Mouse (Mus musculus) erythroblast, embryonic 14.5 days (primary cell): ENCODE measurements around the gene Rnpep. TPM values are rescaled to one million over a fixed set of nuclear protein-coding genes. Genes with fewer than 3 reads are reported as not detected.

Experiments used
- H3K27me3 ChIP-seq: 2 replicates; pipeline ENCODE4 v1.6.1; 2012; ENCODE audit warnings: inconsistent platforms; ENCODE audit not compliant: control insufficient read depth
- H3K36me3 ChIP-seq: 2 replicates; pipeline ENCODE4 v1.6.1; 2012; ENCODE audit warnings: mild to moderate bottlenecking, inconsistent platforms; ENCODE audit not compliant: control insufficient read depth
- H3K4me1 ChIP-seq: 2 replicates; pipeline ENCODE4 v1.6.1; 2012; ENCODE audit warnings: inconsistent platforms; ENCODE audit not compliant: control insufficient read depth
- H3K4me3 ChIP-seq: replicated peaks from 2 replicates; pipeline ENCODE3; 2012; ENCODE audit warnings: moderate library complexity, mild to moderate bottlenecking, inconsistent platforms
- H3K9me3 ChIP-seq: 2 replicates; pipeline ENCODE4 v1.6.1; 2012; ENCODE audit warnings: low read length, inconsistent platforms, mixed read lengths; ENCODE audit not compliant: control insufficient read depth
- GATA1 ChIP-seq: IDR thresholded peaks from 2 replicates; pipeline ENCODE4 v1.6.1; 2012; ENCODE audit warnings: low read length, inconsistent platforms, mixed read lengths
- TAL1 ChIP-seq: IDR thresholded peaks from 3 replicates; pipeline ENCODE4 v1.6.1; 2012; ENCODE audit warnings: low read length, inconsistent platforms, mixed read lengths
- polyA plus RNA-seq: library from polyadenylated mRNA; stranded (reverse); fragments of >175 nt; gene quantifications from 2 replicates; pipeline ENCODE4 v1.2.3, GENCODE M21; 2012

Gene Rnpep
- 0.15 and 0.21 TPM in 2 replicates for polyA plus RNA-seq

DNA sequence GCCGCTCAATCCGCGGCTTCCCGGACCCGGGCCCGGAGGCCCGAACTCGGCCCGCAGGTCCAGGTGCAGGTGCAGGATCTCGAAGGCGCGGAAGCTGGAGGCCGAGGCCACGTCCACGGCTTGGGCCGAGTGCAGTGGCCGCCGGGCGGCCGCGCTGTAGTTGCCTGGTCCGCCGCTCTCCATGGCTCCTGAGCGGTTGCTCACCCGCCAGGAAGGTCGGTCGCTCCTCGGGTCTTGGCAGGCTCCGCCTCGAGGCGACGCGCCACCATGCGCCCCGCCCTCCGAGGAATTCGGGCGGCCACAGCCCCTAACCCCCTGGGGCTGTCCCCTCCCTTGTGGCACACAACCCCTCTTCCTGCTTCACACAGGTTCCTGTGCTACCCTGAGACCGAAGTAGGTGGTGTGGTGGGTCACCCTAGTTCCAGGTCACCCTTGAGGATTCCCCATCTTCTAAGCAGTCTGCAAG is at the start of gene Rnpep:
Gene Rnpep (minus strand): TSS at position 259 of the 466 bp plus-strand sequence.
- Histone ChIP-seq H3K9me3 (no peaks in the 10 kb centered on the region), H3K27me3 (peaks cover 25% of the 10 kb centered on the region), H3K4me3 (peak within 1 kb of the TSS; percentile 66), H3K36me3 (no peaks in the 10 kb centered on the region), H3K4me1 (peaks cover 14% of the 10 kb centered on the region)
- TF ChIP-seq GATA1 (no peak), TAL1 (no peak)

GRCm38 (mm10) chr1:135330578-135330977 is 46.7 kb upstream of the Rnpep start:
- no peaks in the 10 kb centered on the region for H3K36me3 ChIP-seq

DNA sequence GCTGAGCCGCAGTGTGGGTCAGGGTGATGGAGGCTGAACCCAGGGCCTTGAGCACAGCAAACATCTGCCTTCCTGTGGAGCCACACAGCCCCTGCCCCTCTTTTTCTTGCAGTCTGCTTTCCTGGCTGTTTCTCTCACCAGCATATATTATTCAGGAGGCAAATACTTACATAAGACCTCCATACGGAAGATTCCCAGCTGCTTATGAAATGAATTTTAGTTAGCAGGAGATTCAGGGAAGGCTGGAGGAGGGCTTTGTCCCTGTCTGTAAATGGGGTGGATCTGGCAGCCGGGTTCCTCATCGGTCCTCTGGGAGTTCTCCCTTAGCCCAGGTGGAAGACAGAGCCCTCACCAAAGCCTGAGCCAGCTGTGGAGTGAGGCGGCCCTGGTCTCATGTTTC is 44.5 kb upstream of the Rnpep start:
- H3K9me3 ChIP-seq: no peaks in the 10 kb centered on the region
- H3K4me3 ChIP-seq: no peak overlapping the region
- H3K27me3 ChIP-seq: peaks cover 12% of the 10 kb centered on the region
- H3K4me1 ChIP-seq: no peaks in the 10 kb centered on the region
- TF ChIP-seq TAL1 (no peak), GATA1 (no peak)
- H3K36me3 ChIP-seq: no peaks in the 10 kb centered on the region

More at GRCm38 (mm10) chr1:135330578-135330977, 46.7 kb upstream of the Rnpep start:
- Histone ChIP-seq H3K27me3 (no peaks in the 10 kb centered on the region; the same call in 1 of the 2 replicates), H3K4me3 (no peak overlapping the region), H3K4me1 (no peaks in the 10 kb centered on the region), H3K9me3 (no peaks in the 10 kb centered on the region)
- TF ChIP-seq TAL1: no peak
- TF ChIP-seq GATA1: no peak

DNA sequence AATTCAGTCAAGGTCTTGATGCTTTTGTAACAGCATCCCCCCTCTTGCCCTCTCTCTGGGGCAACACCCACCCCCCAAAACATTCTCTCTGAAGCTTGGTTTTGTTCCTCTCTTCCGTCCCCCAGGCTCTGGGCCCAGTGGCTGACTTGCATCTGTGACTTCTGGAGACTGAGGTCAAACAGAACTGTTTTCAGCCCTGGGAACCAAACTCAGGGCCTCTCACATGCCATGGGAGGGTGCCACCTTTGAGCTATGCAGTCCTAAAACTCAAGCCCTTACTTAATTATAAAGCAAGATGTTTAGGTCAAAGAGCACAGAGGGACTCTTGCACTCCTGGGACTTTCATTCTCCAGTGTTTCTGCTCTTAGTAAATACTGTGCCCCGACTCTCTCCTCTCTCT is 42.0 kb upstream of the Rnpep start:
- H3K27me3 ChIP-seq: peaks cover 15% of the 10 kb centered on the region
- no peak for TF ChIP-seq GATA1
- no peaks in the 10 kb centered on the region for H3K9me3 ChIP-seq
- no peak overlapping the region for H3K4me3 ChIP-seq
- no peaks in the 10 kb centered on the region for H3K4me1 ChIP-seq
- H3K36me3 ChIP-seq: no peaks in the 10 kb centered on the region

DNA sequence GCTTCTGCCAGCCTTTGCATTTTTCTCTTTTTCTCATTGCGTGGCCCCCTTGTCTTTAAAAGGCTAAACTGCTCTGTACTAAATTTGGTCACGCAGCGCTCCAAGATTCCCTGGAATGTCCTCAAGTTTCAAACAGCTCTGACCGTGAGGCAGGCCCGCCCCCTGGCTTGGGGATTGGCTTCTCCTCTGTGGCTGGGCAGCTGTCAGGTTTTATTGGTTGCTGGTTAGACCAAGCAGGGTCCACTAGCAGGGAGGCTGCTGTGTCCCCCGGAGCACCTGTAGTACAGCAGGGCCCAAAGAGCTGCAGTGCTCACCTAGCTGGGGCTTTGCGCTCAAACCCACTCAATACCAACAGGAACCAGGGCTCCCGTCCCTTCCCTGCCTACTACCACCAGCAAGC is 40.7 kb upstream of the Rnpep start, which contains the start of gene Lmod1:
Gene Lmod1 (plus strand): TSS at position 237 of the 400 bp plus-strand sequence.
- peaks cover 20% of the 10 kb centered on the region for H3K27me3 ChIP-seq
- no peaks in the 10 kb centered on the region for H3K36me3 ChIP-seq
- H3K9me3 ChIP-seq: no peaks in the 10 kb centered on the region
- H3K4me1 ChIP-seq: no peaks in the 10 kb centered on the region
- TF ChIP-seq TAL1 (no peak), GATA1 (no peak)
- H3K4me3 ChIP-seq: no peak within 1 kb of the TSS

DNA sequence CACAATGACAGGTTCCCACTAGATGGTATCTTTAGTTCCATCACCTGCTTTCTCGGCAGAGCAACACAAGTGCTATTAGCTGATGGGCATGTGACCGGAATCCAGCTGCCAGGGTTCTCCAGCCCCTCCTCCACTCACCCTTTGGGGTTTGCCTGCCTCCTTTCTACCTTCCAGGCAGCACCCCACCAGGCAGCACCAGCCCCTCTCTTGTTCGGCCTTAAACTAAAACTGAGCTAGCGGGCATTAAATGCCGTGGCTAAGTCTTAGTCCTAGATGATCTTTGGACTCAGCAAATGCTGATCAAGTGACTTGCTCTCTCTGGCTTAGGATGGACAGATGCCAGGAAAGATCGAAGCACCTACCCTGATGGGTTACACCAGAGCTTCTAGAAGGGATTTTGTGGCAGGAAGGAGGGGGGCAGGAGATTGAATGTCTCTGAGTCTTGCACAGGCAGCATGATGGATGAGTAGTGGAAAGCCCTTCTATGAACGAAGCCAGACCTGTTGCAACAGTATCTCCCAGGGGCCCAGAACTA is 39.5 kb upstream of the Rnpep start:
- no peaks in the 10 kb centered on the region for H3K9me3 ChIP-seq
- no peaks in the 10 kb centered on the region for H3K4me1 ChIP-seq
- peaks cover 20% of the 10 kb centered on the region for H3K27me3 ChIP-seq
- no peak overlapping the region for H3K4me3 ChIP-seq
- TF ChIP-seq GATA1 (no peak), TAL1 (no peak)
- no peaks in the 10 kb centered on the region for H3K36me3 ChIP-seq

DNA sequence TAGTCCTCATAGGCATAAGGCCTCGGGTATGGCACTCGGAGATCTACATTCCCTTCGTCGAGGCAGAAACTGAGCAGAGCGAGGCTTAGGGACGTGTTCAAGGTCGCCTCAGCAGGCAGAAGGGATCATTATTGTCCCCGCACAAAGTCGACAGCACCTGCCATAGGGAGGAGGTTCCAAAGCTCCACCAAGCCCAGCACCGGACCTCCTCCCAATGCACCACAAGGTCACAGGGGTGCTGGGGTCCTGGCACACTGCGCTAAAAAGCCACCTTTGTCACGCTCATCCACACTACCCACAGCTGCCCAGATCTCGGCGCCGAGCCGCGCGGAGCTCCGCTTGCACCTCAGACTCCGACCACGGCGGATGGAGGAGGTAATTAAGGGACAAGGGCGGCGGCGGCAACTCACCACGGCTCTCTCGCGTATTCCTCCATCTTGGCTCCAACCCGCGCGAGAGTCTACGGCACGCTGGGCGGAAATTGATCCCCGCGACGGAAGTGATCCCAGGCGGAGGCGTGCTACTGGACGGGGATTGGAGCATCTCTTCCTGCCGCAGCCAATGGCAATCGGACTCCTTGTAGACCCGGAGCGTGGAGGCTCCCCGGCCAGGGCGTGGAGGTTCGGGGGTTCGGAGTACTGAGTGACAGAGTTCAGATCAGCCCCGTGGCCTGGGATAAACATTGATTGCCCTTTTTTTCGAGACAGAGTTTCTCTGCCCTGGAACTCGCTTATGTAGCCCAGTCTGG is 29.6 kb upstream of the Rnpep start, which contains the start of gene Timm17a:
Gene Timm17a (minus strand): TSS at position 495 of the 748 bp plus-strand sequence.
- Histone ChIP-seq H3K27me3 (peaks cover 3% of the 10 kb centered on the region; the same call in 1 of the 2 replicates), H3K36me3 (peaks cover 17% of the 10 kb centered on the region), H3K4me3 (peak within 1 kb of the TSS; percentile 70), H3K4me1 (peaks cover 29% of the 10 kb centered on the region), H3K9me3 (no peaks in the 10 kb centered on the region)
- TF ChIP-seq GATA1: no peak
- no peak for TF ChIP-seq TAL1

- H3K9me3 ChIP-seq: no peaks in the 10 kb centered on the region
- peaks cover 3% of the 10 kb centered on the region; the same call in 1 of the 2 replicates for H3K27me3 ChIP-seq
- peaks cover 26% of the 10 kb centered on the region for H3K36me3 ChIP-seq
- TF ChIP-seq GATA1 (no peak), TAL1 (no peak)
- peak overlapping the region; percentile 70 for H3K4me3 ChIP-seq
- peaks cover 29% of the 10 kb centered on the region for H3K4me1 ChIP-seq
Measured at GRCm38 (mm10) chr1:135312201-135312600, 28.3 kb upstream of the Rnpep start.

DNA sequence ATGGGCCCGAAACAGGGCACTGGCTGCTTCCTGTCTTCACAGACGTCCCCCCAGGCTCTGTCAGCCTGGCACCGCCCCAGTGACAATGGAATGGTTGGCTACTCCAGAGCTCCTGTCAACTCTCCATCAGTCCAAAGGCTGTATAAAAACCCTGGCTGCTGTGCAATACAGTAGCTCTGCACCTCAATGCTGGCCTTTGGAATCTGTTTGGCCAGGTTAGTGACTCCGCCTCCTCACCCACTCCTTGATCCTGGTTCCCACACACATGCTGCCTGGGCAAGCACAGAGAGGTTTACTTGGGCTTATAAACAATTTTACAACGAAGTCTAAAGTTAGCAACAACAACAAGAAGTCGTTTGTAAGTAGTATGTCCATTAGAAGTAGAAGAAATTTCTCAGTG is 27.5 kb upstream of the Rnpep start:
- no peak for TF ChIP-seq GATA1
- TF ChIP-seq TAL1: no peak
- H3K4me3 ChIP-seq: no peak overlapping the region
- peaks cover under 1% of the 10 kb centered on the region; the same call in 1 of the 2 replicates for H3K27me3 ChIP-seq
- H3K36me3 ChIP-seq: peaks cover 29% of the 10 kb centered on the region
- peaks cover 29% of the 10 kb centered on the region for H3K4me1 ChIP-seq
- H3K9me3 ChIP-seq: no peaks in the 10 kb centered on the region
